Mouse (Mus musculus) cortical plate, adult 2 months (tissue): ENCODE results near the gene 1700029H14Rik.

Experiments used
- CTCF ChIP-seq: fragments of 200-500 bp; IDR thresholded peaks from 2 replicates; pipeline ENCODE4 v1.5.1; 2011; ENCODE audit warnings: mild to moderate bottlenecking, control low read depth, low read length; ENCODE audit not compliant: insufficient read depth; ENCODE audit errors: extremely low read depth
- POLR2A ChIP-seq: fragments of 200-500 bp; IDR thresholded peaks from 2 replicates; pipeline ENCODE4 v1.6.1; 2011; ENCODE audit warnings: mild to moderate bottlenecking, low read length, control low read depth; ENCODE audit not compliant: insufficient read depth; ENCODE audit errors: extremely low read depth

DNA sequence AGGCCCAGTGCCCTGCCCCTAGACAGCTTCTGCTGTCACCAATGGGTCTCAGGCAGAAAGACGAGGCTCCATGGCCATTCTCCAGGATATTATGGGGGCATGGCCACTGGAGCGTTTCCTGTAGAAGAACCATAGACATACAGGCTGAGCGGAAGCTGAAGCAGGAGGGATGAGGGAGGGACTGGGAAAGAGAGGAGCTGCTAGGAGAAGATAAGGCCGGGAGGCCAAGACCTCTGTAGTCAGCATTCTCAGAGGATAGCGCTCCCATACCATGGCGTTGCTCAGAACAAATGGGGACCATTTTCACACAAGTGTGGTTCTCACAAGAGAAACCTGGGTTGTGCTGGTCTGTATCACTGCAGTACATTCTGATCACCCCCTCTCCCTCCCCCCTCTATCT, 26.8 kb upstream of the 1700029H14Rik start:
- TF ChIP-seq CTCF: no peak
- TF ChIP-seq POLR2A: no peak
